Mouse (Mus musculus): ENCODE measurements around the gene Hrc. TPM values are rescaled to one million over a fixed set of nuclear protein-coding genes. Genes with fewer than 3 reads are reported as not detected.
A peak's percentile ranks its signal among the peaks of the same experiment; 100 is the strongest.

Gene Hrc
- polyA plus RNA-seq, 1 experiment: 0.40 TPM

- peak; percentile 59 for DNase-seq (ENCODE audit: low read depth, low spot score)
- WGBS: 3% methylated on average over 13 of the region's 13 CpGs
These were observed 27.7 kb downstream of the Hrc start for GRCm38 (mm10) chr7:45362801-45363200.

GRCm38 (mm10) chr7:45363983-45364382, 28.9 kb downstream of the Hrc start:
- WGBS: 76% methylated on average over 2 of the region's 2 CpGs
- DNase-seq (ENCODE audit: low read depth, low spot score): no peak

- no peak for DNase-seq (ENCODE audit: low read depth, low spot score)
- 7% methylated on average over 35 of the region's 35 CpGs for whole genome bisulfite sequencing
These were observed 30.9 kb downstream of the Hrc start for GRCm38 (mm10) chr7:45365742-45366651.

- 0% methylated on average over 17 of the region's 26 CpGs for WGBS
- no peak for DNase-seq (ENCODE audit: low read depth, low spot score)
These were observed 31.5 kb downstream of the Hrc start, which contains the start of gene Ppfia3 for GRCm38 (mm10) chr7:45366652-45367019. Gene Ppfia3 (minus strand): TSS chr7:45367019.

- WGBS: under 1% methylated on average over 70 of the region's 70 CpGs
- DNase-seq (ENCODE audit: low read depth, low spot score): peak; percentile 55
These were observed 32.2 kb downstream of the Hrc start for GRCm38 (mm10) chr7:45367020-45367880.

- whole genome bisulfite sequencing: 91% methylated on average over 15 of the region's 15 CpGs
These were observed 33.1 kb downstream of the Hrc start for GRCm38 (mm10) chr7:45368178-45368577.

GRCm38 (mm10) chr7:45369022-45369745, 34.1 kb downstream of the Hrc start:
- no peak for DNase-seq (ENCODE audit: low read depth, low spot score)
- 80% methylated on average over 16 of the region's 16 CpGs for WGBS

More at GRCm38 (mm10) chr7:45368178-45368577, 33.1 kb downstream of the Hrc start:
- no peak for DNase-seq (ENCODE audit: low read depth, low spot score)

GRCm38 (mm10) chr7:45369836-45370474, 34.9 kb downstream of the Hrc start:
- 6% methylated on average over 52 of the region's 52 CpGs for WGBS
- DNase-seq (ENCODE audit: low read depth, low spot score): no peak

GRCm38 (mm10) chr7:45370475-45371311, 35.6 kb downstream of the Hrc start, which contains the start of gene Lin7b:
Gene Lin7b (minus strand): TSS chr7:45370583.
- 9% methylated on average over 28 of the region's 28 CpGs for WGBS
- peak; percentile 58 for DNase-seq (ENCODE audit: low read depth, low spot score)

- DNase-seq (ENCODE audit: low read depth, low spot score): no peak
- WGBS: 68% methylated on average over 5 of the region's 5 CpGs
These were observed 37.3 kb downstream of the Hrc start for GRCm38 (mm10) chr7:45372371-45372770.

GRCm38 (mm10) chr7:45374620-45375019, 39.5 kb downstream of the Hrc start:
- DNase-seq (ENCODE audit: low read depth, low spot score): no peak
- 84% methylated on average over 8 of the region's 8 CpGs for WGBS

GRCm38 (mm10) chr7:45376057-45376456, 41.0 kb downstream of the Hrc start:
- WGBS: 86% methylated on average over 1 of the region's 1 CpGs
- no peak for DNase-seq (ENCODE audit: low read depth, low spot score)

GRCm38 (mm10) chr7:45386077-45386476, 51.0 kb downstream of the Hrc start:
- no peak for DNase-seq (ENCODE audit: low read depth, low spot score)
- WGBS: 97% methylated on average over 3 of the region's 3 CpGs

Other genes with a start within 250 kb of the Hrc start
- 44.3 and 48.6 TPM in 2 replicates for gene Rcn3, start 243.1 kb upstream of the Hrc start, polyA plus RNA-seq (2012; rRNA removed)
- gene Fcgrt, start 231.4 kb upstream of the Hrc start, polyA plus RNA-seq (2012; rRNA removed): 75.3 and 85.1 TPM in 2 replicates
- 407 and 500 TPM in 2 replicates for gene Rps11, start 210.9 kb upstream of the Hrc start, polyA plus RNA-seq (2012; rRNA removed)
- 2,093 and 2,372 TPM in 2 replicates for gene Rpl13a, start 206.5 kb upstream of the Hrc start, polyA plus RNA-seq (2012; rRNA removed)
- 0.78 and 1.1 TPM in 2 replicates for gene Gm45713, start 199.1 kb upstream of the Hrc start, polyA plus RNA-seq (2012; rRNA removed)
- gene Flt3l, start 198.9 kb upstream of the Hrc start, polyA plus RNA-seq (2012; rRNA removed): 30.5 and 38.2 TPM in 2 replicates
- 62.5 and 65.5 TPM in 2 replicates for gene Pih1d1, start 181.0 kb upstream of the Hrc start, polyA plus RNA-seq (2012; rRNA removed)
- gene Aldh16a1, start 180.7 kb upstream of the Hrc start, polyA plus RNA-seq (2012; rRNA removed): 152 and 159 TPM in 2 replicates
- gene Slc17a7, start 171.3 kb upstream of the Hrc start, polyA plus RNA-seq (2012; rRNA removed): 0.07 and 0.11 TPM in 2 replicates
- gene Gfy, start 155.7 kb upstream of the Hrc start, polyA plus RNA-seq (2012; rRNA removed): not detected in 2 replicates
- not detected in 2 replicates for gene Pth2, start 154.3 kb upstream of the Hrc start, polyA plus RNA-seq (2012; rRNA removed)
- gene Ccdc155, start 130.4 kb upstream of the Hrc start, polyA plus RNA-seq (2012; rRNA removed): 0.09 TPM in 1 of 2 replicates, not detected in the other
- gene Dkkl1, start 123.1 kb upstream of the Hrc start, polyA plus RNA-seq (2012; rRNA removed): 0.47 and 0.67 TPM in 2 replicates
- 8.9 and 11.4 TPM in 2 replicates for gene Tead2, start 119.5 kb upstream of the Hrc start, polyA plus RNA-seq (2012; rRNA removed)
- gene Cd37, start 96.2 kb upstream of the Hrc start, polyA plus RNA-seq (2012; rRNA removed): 57.3 and 66.8 TPM in 2 replicates
- not detected in 2 replicates for gene Slc6a16, start 94.2 kb upstream of the Hrc start, polyA plus RNA-seq (2012; rRNA removed)
- gene Slc6a21, start 57.8 kb upstream of the Hrc start, polyA plus RNA-seq (2012; rRNA removed): not detected in 2 replicates
- gene Trpm4, start 1.5 kb upstream of the Hrc start, polyA plus RNA-seq (2012; rRNA removed): 182 and 185 TPM in 2 replicates
- 47.1 and 70.3 TPM in 2 replicates for gene Ppfia3, start 31.7 kb downstream of the Hrc start, polyA plus RNA-seq (2012; rRNA removed)
- 4.5 and 7.9 TPM in 2 replicates for gene Lin7b, start 35.3 kb downstream of the Hrc start, polyA plus RNA-seq (2012; rRNA removed)
- gene Snrnp70, start 60.5 kb downstream of the Hrc start, polyA plus RNA-seq (2012; rRNA removed): 102 and 165 TPM in 2 replicates
- gene Kcna7, start 70.4 kb downstream of the Hrc start, polyA plus RNA-seq (2012; rRNA removed): 0.06 TPM in 1 of 2 replicates, not detected in the other
- 0.10 and 0.16 TPM in 2 replicates for gene Ntf5, start 78.4 kb downstream of the Hrc start, polyA plus RNA-seq (2012; rRNA removed)
- not detected in 2 replicates for gene Lhb, start 85.5 kb downstream of the Hrc start, polyA plus RNA-seq (2012; rRNA removed)
- gene Gys1, start 99.6 kb downstream of the Hrc start, polyA plus RNA-seq (2012; rRNA removed): 11.2 and 14.7 TPM in 2 replicates
- 70.5 and 70.6 TPM in 2 replicates for gene Ruvbl2, start 102.8 kb downstream of the Hrc start, polyA plus RNA-seq (2012; rRNA removed)
- gene Ftl1, start 124.6 kb downstream of the Hrc start, polyA plus RNA-seq (2012; rRNA removed): 1,842 and 2,045 TPM in 2 replicates
- gene Bax, start 131.6 kb downstream of the Hrc start, polyA plus RNA-seq (2012; rRNA removed): 105 and 106 TPM in 2 replicates
- 0.30 TPM in 1 of 2 replicates, not detected in the other for gene Tulp2, start 146.6 kb downstream of the Hrc start, polyA plus RNA-seq (2012; rRNA removed)
- not detected in 2 replicates for gene Gm45808, start 151.5 kb downstream of the Hrc start, polyA plus RNA-seq (2012; rRNA removed)
- gene Dhdh, start 153.5 kb downstream of the Hrc start, polyA plus RNA-seq (2012; rRNA removed): 0.45 and 1.4 TPM in 2 replicates
- 384 and 422 TPM in 2 replicates for gene Nucb1, start 175.1 kb downstream of the Hrc start, polyA plus RNA-seq (2012; rRNA removed)
- gene Ppp1r15a, start 191.0 kb downstream of the Hrc start, polyA plus RNA-seq (2012; rRNA removed): 14.8 and 18.4 TPM in 2 replicates
- 4.0 and 4.6 TPM in 2 replicates for gene Plekha4, start 191.0 kb downstream of the Hrc start, polyA plus RNA-seq (2012; rRNA removed)
- gene Hsd17b14, start 219.6 kb downstream of the Hrc start, polyA plus RNA-seq (2012; rRNA removed): 0.30 and 0.50 TPM in 2 replicates
- 33.8 and 40.9 TPM in 2 replicates for gene Bcat2, start 234.9 kb downstream of the Hrc start, polyA plus RNA-seq (2012; rRNA removed)